Mouse (Mus musculus): ENCODE data around the gene Ptger1.

DNA sequence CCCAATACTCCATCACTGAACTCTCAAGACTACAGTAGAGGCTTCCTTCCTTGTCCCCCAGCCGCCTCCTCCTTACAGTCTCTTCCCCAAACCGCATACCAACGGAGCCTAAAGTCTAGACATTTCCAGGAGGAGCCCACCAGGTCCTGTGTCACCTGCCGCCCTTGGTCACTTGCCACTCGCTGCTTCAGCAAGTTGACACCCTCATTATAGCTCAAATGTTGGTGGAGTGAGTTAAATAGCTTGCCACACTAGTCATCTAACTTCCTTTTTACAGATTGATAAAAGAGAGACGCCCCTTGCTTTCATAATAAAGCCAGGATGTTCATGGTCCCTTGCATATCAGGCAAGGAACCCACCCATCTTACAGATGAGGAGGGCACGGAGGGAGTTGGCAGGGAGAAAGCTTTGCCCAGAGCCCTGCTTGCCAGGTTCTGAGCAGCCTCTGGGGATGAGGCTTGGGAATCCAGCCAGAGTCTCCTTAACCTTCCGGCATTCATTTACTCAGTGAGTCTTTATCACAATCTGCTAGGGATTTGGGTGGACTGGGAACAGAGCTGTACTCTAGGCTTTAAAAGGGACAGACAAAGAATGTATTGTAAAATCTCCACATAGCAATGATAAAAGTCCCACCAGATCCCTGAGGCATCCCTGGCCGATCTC lies 34.1 kb downstream of the Ptger1 start:
- TF ChIP-seq CTCF (IDR thresholded peaks at IDR 0.05; ENCODE audit: low read depth) = no peak
- TF ChIP-seq EP300 (IDR thresholded peaks at IDR 0.05; ENCODE audit: low read depth) = no peak
